Mouse (Mus musculus) thymus, adult 2 months (tissue): Measurements from ENCODE around the gene Grin1.

Experiments used
- CTCF ChIP-seq: fragments of 200-500 bp; IDR thresholded peaks from 2 replicates; pipeline ENCODE4 v1.5.1; 2012; ENCODE audit warnings: mild to moderate bottlenecking, control low read depth, low read length, moderate library complexity, borderline replicate concordance; ENCODE audit not compliant: control insufficient read depth, poor library complexity, insufficient read depth; ENCODE audit errors: extremely low read depth
- POLR2A ChIP-seq: fragments of 200-500 bp; IDR thresholded peaks from 2 replicates; pipeline ENCODE4 v1.6.1; 2012; ENCODE audit warnings: mild to moderate bottlenecking, low read length, control low read depth, moderate library complexity; ENCODE audit not compliant: control insufficient read depth, poor library complexity, insufficient read depth; ENCODE audit errors: extremely low read depth

DNA sequence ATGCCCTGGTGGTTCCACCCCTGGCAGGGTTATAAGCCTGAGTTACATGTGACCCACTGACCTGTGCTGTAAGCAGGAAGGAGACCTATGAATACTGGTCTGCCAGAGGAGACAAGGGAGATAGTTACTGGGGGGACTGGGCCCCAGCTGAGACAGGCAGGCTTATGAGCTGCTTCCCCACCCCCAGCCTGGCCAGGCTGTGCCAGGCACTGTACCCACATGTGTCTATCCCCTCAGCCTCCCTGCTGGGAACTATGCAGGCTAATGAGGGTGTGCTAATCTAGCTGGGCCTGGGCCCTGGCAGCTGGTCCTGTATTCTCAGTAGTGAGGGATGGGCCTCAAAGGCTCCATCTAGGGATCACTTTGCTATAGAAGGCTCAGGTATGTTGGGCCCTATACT lies 51.7 kb downstream of the Grin1 start:
- TF ChIP-seq CTCF (no peak), POLR2A (no peak)
